Mouse (Mus musculus) mesoderm, embryonic 11.5 days (tissue): Measurements from ENCODE around the gene Cyren.

Source experiments
- DNase-seq: peaks from one replicate; pipeline ENCODE4 v3.0.0-alpha.2; 2012; ENCODE audit warnings: low read depth, low spot score

The Cyren gene

DNA sequence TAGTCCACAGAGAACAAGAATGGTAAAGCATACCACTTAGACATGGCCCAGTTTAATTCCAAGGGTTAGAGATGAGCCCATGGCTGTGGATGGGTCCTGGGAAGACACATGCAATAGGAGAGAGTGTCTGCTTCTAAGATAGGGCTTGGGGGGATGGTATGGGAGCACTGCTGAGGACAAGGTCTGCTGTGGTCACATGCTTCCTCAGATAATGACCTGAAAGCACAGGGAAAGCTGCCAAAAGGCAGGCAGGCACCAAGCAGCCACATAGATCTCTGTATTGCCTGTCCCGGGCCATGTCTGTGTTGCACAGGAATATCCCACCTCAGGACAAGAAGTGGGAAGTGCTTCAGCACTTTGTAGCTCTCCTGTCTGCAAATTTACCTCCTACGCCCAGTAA, 21.3 kb upstream of the Cyren start:
- DNase-seq: no peak

DNA sequence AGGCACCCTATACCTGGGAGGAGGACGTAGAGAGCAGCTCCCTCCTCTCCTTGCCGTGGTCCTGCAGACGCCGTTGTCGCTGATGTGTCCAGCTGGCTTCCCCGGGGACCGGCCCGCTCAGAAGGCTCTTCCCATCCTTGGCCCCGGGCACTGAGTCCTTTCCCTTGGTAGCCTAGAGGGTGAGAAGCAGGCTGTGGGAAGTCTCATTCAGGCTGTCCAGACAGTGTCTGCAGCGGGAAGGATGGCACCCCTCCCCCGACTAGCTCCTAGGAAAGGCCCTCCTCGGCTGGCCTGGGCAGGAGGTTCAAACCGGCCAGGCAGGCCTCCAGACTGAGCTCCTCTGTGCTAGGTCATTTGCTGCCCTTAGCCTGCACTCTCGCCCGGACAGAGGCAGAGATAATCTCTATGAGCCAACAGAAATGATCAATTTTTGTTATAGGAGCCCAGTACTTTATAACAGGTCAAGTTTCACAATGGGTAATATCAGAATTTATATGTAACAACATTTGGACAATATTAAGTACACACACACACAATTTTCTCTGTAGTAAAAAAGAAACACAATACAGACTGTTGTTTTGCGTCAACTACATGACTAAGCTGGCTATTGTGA, 18.4 kb upstream of the Cyren start:
- DNase-seq: no peak

DNA sequence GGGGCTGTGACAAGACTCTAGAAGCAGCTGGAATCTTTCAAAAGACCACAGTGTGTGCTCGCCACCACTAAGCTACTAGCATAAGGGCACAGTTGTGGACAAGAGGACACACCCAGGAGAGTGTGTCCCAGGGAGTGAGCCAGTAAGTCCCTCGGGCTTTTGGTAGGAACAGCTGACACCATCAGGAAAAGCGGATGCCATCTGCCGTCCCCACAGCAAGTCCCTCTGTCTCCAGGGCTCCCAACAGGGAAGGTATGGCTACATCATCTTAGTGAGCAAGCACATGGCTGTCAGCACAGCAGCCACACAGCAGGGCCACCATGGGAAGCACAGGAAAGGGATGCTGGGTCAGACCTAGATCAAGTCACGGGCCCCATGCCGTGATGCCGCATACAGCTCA, 17.7 kb upstream of the Cyren start:
- DNase-seq: no peak

DNA sequence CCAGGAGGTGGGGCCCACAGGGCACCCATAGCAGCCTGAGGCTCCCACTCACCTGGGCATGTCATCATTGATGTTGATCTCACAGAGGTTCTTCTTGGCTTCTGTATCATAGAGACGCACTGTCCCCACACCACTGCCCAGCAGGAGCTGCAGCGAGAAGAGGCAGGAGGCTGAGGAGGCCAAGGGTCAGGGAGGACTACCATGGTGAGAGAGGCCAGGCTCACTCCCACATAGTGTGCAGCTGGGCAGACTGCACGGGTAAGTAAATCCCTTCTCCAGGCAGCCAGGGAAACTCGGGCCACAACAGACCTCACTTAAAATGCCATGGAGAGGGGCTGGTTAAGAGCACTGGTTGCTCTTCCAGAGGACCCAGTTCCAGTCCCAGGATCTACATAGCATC, 11.3 kb upstream of the Cyren start:
- no peak for DNase-seq

DNA sequence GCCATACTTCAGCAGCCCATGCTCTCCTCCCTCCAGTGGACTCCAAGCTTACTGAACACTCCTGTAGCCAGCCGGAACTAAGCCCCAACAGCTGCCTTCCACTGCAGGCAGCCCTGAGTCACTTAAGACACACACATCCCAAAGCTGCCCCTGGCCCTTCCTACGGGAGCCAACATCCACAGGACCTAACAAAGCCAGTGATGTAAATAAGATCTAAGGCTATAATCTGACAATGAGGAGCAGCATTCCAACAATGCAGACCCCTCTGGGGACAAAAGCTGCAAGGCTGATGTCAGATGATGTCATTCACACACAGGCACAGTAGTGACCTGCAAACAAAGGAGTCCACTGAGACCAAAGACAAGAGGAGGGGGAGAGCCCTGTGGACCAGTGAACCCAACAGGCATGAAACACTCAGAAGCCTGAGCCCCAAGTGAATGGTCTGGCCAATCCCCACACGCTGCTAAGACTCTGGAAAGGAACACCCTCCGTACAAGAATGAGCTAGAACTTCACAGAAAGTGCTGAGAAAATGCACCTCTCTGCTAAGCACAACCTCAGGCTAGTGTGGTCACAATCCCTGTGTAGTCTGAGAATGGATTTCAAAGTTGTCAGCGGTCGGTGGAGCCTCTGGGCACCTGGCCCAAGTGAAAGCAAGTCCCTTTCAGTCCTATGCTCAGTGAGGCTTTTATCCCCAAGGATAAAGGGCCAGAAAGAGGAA, 9.4 kb upstream of the Cyren start:
- peak; percentile 74 for DNase-seq

DNA sequence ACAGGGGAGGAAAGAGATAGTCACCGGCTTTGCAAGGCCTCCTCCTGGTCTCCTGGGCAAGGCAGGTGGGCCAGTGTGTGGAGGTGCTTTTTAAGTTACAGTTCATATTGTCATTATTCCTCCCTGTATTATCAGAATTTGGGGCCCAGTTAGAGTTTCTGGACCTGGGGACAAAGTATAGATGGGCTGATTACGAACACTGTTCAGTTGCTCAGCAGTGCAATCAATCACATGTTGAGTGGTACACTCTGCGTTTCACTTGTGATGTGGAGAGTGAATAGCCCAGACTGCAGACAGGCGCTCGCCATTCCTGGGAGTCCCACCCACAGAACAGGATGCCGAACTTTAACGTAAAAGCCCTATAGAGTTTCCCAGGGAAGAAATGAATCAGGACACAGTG, 6.9 kb upstream of the Cyren start:
- no peak for DNase-seq

DNA sequence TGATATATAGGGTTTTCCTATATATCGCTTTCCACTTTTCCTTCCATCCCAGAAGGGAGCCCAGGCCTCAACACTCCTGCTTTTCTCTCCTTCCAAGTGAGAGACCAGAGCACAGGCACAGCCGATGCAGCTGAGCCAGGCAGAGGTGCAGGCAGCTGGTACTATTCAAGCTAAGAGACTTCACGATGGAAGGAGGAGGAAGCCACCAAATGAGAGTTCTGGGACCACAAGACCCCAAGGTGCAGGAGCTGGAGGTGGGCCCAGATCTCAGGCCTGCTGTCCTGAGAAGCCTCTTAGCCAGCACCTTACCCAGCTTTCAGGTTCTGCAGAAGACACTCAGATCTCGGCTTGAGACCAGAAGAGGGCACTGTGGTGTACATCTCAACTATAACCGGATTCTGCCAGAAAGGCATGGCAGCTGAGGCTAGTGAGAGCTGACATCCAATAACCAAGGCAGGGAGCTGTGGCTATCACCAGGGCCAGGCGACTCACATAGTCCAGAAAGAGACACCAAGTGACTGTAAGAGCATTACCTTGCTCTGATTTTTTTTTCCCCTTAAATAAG, 2.1 kb upstream of the Cyren start:
- no peak for DNase-seq

DNA sequence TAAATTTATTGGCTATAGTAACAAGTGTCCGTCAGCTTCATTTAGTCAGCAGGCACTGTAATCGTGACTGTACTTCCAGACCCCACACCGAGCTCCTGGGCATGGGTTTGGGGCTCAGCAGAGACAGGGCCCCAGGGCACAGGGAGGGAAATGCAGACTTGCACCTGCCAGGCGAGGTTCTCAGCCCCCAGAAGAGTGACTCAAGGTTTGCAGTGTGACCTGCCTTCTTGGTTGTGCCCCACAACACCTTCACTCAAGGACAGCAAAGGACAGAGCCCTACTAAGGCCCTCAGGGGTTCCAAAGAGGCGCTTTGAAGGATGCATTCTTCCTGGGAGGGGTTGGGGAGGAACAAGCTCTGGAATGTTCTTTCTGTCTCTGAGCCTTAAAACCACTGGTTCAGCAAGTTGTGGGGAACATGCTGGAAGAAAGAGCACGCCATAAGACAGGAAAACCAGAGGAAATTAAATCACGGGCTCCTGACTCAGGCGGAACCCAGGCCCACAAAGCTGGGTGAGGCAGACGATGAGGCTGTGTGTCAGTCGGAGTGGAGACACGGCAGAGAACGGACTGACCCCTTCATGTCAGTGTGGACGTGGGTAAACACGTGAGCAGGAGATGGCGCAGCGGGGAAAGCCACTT, 1.4 kb upstream of the Cyren start:
- no peak for DNase-seq

DNA sequence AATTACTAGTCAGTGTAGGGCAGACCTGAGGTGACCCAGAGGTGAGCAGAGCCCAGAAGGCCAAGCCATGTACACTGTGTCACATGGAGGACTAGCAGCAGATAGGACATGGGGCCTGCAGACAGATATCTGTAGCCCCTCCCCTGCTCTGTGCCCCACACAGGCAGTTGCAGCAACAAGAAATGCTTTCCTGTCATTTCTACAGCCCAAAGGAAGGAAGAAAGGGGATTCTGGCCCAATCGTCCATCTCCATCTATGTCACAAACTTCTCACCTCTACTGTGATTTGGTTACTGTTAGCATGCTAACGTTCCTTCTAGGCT, 1.1 kb downstream of the Cyren start:
- no peak for DNase-seq

DNA sequence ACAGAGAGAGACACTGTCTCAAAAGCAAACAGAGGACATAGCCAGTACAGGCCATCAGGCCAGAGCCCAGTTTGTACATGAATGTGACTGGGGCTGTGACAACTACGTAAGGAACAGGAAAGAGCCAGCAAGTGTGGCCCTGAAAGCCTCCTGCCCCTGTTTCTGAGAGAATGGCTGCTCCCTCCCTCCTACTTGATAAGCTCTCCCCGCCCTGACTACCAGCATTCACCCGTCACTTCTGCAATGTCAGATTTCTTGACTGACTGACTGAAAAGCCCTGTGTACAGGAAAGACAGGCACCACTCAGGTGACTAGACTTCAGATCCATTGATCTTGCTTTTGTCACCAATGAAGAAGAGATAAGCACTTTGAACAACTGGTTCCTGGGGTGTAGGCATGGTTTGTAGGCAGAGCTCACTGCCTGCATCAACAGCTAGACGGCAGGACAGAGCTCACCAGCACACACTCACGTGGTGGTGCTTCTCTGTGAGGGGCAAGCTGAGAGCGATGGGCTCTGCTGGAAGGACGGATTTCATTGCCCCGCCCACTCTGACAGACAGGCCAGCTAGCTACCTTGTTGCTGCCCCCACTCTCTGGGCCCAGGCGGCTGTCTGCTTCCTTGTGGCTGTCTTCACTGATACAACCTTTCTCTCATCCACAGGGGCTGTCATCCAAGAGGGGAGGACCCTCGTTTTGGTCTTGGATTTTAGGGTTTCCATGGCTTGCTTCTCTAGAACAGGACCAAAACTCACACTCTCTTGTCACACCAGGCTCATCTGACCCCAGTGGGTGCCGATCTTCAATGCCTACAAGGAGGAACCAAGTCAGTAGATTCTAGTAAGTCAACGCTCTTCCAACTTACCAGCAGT, 1.7 kb downstream of the Cyren start:
- DNase-seq: no peak

DNA sequence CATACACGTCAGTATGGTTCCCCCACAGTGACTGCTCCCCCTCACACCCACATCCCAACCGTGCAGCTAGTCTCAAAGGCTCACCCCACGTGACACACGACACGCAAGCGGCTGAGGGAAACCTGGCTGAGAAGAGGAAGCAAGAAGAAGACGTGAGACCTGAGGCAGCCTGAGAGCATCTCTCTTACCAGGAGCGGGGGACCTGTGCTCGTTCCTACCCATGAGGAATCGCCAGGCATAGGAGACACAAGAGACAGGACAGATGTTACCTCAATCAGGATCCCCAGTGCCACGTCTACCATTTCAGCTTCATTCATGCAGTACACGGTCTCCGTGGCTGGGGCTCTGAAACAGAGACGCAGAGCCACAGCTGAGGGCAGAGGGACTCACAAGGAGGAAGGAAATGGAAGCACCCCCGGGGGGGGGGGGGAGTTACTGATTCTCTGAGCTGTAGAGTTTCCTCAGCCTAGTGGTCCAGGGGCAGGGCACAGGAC, 2.5 kb downstream of the Cyren start:
- no peak for DNase-seq

DNA sequence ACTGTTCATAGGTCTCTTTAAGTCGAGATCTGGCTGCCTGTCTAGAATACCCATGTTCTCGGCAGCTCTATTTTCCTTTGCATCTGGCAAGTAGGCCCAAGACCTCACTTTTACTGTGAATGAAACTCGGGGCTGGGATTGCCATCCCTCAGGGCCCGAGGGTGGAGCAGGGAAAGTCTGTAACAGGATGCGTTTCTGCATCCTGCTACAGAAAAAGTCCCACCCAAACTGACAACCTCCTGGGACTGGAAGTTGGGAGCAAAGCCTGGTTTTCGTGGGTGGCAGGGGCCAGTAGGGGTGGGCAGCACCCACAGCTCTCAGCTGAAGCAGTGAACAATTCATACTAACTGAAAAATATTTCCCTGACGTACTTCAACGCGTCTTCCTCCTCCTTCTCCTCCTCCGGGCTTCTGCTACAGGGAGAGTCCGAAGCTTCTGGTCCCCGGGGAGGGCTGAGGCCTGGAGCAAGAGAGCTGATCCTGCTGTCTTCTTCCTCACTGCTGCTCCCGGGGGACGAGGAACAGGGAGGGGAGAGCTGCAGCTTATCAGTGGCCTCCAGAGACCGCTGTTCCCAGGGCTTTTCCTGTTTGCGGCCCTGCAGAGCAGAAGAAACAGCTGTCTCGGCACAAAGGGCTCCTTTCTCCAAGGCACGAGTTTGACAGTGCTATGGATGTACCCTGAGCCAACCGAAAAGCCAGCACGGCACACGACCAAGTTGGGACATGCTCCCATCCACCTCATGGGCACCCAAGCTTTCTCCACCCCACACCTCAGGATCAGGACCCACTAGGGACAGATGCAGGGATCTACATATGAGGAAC, 3.5 kb downstream of the Cyren start:
- DNase-seq: no peak

DNA sequence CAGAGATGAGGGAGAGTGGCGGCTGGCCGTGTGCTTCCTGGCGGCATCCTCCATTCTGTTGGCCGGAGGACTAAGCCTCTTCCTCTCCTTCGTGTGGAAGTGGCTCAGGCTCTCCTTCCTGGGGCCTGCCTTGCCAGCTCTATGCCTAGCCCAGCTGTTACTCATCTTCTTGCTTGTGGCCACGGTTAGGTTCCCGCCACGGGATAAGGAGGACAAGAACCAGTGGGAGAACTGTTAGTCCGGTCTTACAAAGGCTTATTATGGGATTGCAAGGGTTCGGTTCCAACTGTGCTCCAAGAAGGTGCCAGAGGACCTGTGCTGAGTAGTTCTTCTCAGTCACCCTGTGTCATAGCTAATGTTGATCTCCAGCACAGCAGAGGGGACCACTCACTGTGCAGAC, 5.0 kb downstream of the Cyren start:
- DNase-seq: no peak

DNA sequence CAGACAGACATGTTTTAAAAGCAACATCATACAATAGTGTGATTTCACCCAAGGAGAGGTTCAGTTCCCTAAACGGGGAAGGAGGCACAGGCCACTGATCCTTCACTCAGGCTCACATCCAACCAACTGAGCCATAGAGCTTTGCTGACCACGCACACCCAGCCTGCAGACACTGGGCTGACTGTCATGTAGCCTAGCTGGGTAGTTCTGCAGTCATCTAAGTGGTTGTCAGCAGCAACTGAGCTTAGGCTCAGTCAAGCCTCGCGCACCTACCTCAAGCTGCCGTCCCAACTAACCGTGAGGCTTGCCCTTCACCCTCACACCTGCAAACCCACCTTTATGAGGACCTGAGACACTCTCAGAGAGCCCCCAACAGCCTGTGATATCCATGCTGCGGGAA, 5.9 kb downstream of the Cyren start:
- no peak for DNase-seq

DNA sequence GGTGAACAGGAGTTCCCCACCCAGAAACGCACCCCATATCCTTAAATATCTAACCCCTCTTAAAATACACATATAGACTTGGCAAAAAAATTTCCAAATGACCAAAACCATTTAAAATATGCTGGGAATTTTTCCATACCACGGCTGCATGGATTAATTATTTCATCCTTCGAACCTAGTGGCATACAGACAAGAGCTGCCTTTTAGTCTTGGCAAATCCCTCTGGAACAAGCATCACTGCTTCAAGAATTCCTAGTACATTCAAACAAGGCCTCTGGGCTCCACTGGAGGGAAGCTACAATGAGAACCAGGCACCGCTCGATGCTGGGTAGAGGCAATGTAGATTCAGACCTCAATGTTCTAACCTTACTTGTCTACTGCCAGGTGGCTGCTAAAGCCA, 7.1 kb downstream of the Cyren start:
- no peak for DNase-seq

DNA sequence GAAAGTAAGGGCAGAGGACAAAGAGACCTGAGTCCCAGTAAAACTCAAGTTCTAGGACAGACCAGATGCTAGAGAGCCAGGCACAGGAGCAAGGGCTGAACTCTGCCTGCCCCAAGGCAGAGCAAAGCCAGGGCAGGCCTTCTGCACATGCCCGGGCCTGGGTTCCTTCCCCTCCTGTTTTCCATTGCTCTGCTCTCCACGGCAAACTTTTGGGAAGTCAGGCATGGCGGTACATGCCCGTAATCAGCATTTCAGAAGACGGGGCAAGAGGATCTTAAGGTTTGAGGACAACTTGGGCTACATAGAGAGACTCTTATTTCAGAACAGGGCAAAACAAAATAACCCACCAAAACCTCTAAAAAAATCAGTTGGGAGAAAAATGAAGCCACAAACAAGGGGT, 7.7 kb downstream of the Cyren start:
- no peak for DNase-seq

DNA sequence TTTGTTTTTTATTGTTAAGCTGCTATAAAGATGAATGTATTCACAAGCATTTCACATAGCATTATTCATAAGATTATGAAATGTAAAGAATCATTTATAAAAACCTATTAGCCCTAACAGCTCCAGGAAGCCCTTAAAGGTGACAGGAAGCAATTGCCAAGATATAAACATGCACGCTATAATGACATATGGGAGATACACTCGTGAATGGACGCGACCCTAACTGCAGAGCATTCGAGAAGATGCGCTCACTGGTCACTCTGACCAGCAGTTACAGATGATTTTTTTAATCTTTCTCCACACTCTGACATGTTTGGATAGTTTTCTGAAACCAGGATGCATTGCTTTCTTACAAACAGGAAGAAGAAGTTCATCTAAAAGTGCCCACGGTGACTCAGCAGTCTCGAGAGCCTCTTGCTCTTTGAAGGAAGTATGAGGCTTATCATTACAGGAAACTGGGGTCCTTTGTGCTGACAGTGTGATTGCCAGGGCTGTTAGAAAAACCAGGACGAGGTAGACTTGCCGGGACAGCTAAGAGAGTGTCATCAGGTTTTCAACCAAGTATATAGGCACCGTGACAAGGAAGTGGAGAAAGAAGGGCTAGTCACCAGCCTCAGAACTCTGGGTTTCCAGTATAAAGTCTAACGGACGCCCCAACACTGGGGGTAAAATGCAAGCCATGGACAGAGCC, 8.5 kb downstream of the Cyren start:
- no peak for DNase-seq

DNA sequence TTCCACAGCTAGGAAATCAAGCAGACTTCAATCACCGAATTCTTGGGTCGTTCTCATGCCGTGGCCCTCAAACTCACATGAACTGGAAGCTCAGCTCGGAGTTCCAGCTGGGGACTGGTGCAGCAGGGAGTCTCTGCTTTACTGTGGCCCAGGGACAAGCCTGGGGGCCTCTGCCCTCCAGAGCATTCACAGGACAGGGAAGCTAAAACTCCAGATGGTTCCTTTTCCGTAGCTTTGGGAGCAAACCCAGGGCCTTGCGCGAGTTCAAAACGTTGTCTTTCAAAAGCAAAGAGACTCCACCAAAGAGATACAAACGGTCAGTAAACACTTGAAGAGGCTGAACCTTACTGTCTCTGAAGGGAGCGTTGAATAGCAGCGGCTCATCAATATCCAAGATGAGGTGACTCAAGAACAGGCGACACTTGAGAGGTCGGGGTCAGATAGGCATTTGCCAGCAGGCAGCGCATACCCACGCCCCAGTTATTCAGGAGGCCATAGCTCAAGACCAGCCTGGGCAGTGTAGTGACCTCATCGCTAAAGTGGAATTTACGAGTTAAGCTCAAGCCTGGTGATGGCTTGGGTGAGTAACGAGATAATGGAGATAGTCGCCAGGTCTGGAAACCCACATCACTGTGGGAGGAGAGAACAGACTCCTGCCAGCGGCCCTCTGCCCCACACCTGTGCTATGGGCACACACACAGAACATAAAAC, 9.2 kb downstream of the Cyren start:
- DNase-seq: no peak

DNA sequence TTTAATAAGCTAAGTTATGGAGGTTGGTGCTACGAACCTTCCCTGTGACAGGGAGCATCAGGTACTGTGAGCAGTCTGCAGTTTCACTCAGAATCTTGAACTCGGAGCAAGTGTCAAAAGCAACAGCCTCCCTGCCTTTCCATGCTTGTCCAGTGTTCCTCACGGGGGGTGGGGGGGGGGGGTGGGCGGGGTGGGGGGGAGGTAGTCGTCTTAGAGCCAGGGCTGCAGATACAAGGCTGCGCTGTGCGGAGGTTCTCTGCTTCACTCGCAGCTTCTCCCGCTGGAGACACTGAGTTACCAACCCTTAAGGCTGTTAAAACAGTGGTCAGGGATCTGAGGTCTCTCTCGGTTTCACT, 9.9 kb downstream of the Cyren start:
- no peak for DNase-seq
